Mouse (Mus musculus) left cerebral cortex, postnatal 10 days (tissue): Measurements from ENCODE around the gene Lamc2. TPM values are rescaled to one million over a fixed set of nuclear protein-coding genes. Genes with fewer than 3 reads are reported as not detected.

ENCODE experiments used
- DNase-seq, 2 experiments: peaks; one replicate each; pipeline ENCODE4 v3.0.0; 2021 to 2022; ENCODE audit warnings: low spot score in 2 of 2, mixed read lengths in 1 of 2; ENCODE audit errors: extremely low spot score in 1 of 2
- intact Hi-C: fragments of 180-260 bp; cut with DNase I; formaldehyde crosslinking; loops from one replicate; pipeline ENCODE4 v1.15.1; 2025
- total RNA-seq, 2 experiments: library from RNA; stranded (reverse); gene quantifications; 2 replicates each; pipeline ENCODE4 v1.2.3; 2021

The Lamc2 gene
- total RNA-seq, 2 experiments from 2014 or later = 4.5 to 5.4 TPM

DNA sequence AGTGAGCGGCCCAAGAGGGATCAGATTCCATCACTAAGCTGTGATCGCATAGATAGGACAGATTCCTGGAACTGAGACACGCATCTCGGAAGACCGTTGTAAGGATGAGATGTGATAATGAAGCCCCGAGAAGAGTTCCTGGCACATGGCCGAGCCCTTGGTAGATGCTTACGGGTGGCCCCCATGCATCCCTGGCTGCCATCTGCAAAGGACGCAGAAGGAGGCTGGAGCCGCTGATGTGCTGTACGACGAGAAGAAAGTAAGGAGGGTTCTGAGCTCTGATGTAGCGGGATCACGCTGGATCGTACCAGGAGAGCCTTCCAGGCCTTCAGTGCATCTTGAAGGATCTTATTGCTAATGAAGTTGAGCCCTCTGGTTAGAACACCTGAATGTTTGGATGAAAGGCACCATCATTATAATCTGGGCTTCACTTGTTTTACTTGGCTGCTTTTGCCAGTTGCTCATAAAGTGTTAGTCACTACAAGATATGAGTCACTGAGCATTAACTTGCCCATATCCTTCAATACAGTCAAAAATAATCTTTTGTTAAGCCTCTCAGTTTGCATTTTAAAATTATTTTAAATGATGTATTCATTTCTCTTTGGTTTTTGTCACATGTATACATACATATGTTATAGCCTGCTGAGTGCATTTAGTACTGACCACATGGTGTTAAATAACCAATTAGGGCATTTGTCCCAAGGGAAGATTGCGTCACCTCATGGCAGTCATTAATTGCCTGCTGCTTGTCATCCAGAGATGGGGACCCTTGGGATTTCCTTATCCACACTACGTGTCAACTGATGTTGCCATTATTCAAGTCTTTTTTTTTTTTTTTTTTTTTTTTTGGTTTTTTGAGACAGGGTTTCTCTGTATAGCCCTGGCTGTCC is 83.7 kb downstream of the Lamc2 start:
- DNase-seq = no peak
- intact Hi-C loops = loop anchor here (5.0 to 10.0 kb wide), 2 partner anchors 122 to 285 kb away; no protein-coding TSS in a partner anchor

DNA sequence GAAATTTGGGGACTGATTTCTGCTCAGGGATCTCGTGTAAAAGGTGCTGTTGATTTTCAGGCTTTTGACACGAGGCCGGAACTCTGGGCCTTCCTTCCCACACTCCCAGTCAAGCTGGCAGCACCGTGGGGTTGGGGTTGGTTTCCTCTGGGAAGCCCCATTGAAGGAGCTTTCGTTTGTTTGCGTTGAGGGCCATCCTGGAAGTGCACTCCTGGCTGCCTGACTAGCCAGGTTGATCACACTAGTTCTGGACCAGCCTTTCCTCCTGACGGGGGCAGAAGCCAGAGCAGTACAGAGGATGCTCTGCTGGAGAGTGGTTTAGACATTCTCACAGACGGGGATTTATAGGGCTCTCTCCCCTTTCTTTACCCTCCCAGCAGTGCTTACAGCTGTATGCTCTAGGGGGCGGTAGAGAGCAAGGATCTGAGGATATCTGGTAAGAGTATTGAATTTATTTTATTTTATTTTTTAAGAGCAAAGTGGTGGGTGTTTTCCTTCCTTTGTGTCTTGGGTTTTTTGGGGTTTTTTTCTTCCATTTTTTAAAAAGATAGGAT is 84.8 kb downstream of the Lamc2 start:
- intact Hi-C loops = loop anchor here (5.0 to 10.0 kb wide), 2 partner anchors 123 to 286 kb away; no protein-coding TSS in a partner anchor
- peak in 1 of 2 experiments; percentile 51 for DNase-seq

DNA sequence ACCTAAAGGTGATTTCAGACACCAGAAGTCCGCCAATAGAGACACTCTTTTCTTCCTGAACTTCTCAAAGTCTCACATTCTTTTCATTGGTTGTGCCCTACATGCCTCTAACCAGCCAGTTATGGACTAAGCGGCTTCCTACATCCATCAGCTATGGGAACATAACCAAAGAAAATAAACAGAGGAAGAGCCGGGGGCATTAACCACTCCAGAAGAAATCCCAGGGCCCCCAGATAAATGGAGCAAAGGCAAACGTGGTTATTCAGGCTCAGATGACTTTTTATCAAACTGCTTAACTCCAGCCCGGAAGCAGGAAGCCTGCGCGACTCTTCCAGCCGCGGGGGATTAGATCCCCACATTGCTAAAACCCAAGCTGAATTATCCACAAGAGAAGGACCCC is 85.3 kb downstream of the Lamc2 start:
- no peak for DNase-seq
- intact Hi-C loops = loop anchor here (5.0 to 10.0 kb wide), 2 partner anchors 124 to 286 kb away; no protein-coding TSS in a partner anchor

DNA sequence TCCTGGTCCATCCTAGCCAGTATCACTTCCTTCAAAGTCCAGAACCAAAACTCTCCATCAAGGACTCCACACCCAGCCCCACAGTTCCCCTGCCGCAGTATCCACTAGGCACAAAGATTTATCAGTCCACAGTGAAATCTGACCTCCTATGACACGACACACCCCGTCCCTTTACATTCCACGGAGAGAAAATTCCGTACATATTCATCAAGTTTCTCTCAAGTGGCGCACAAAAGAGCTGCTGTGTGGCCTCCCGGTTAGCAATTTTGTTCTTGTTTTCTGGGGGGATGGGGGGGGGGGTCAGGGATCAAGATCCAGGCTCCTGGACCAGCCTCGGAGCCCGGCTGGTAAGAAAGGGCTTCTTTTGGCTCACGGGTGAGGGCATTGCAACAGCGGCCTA is 87.7 kb downstream of the Lamc2 start:
- DNase-seq = no peak
- intact Hi-C loops = no loop called here

DNA sequence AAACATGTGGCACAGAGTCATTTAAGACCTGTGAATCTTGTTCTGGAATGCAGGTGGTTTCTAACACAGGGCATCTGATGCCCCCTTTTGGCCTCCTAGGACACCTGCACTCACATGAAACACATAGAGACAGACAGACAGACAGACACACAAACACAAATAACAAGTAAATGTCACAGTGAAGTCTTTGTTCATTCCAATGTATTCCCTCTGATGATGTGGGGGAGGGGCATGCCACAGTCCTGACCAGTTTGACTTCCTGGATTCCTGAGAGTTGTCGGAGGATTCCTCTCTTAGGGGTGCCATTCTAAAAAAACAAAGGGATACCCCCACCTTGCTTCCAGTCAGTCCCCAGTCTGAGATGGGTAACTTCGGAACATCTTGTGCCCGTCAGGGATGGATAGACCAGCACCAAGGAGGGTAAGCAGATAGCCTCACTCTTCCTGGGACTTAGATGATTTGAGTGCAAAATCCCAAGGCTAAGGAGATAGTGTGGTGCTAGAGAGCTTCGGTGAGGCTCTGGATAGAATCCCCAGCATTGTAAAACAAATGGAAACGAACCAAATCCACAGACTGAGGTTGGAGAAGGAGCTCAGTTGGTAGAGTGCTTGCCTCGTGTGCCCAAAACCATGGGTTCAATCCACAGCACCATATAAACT is 89.1 kb downstream of the Lamc2 start:
- intact Hi-C loops = no loop called here
- no peak for DNase-seq

DNA sequence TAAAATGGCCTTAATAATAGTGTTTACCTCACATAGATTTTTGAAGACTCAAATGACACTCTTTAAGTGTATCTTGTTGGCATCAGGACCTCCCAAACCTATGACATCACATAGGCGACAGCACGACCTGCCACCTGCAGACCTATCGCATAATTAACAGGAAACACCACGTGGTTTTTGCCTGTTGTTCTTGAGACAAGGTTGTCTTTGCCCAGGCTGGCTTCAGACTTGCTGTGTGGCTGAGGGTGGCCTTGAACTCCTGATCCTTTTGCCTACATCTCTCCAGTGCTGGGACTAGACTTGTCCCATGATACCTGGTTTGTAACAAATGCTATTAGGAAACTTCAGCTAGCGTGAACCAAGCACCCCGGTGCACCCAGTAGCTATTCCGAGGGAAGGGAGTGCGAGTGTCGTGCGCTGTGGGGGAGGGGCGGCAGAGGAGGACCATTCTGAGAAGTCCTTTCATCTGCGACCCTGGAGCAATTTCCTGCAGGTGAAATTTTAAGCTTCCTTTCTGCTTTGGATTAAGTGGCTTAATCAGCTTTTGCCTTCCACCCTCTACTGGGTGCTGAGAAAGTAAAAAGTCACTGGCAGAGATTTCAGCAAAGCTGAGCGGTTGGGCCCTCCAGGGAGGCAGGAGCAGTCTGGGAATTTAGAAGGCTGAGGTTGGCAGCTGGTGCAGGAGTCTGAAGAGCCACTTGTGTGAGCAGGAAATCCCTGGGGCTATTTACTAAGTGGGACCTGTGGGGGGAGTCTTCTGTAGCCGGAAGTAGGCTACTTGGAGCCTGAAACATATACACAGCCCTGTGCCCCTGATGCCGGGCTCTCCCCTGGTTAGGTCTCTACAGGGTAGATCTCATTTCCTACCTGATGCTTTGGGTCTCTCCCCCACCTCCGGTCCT is 90.2 kb downstream of the Lamc2 start:
- DNase-seq = no peak
- intact Hi-C loops = no loop called here

DNA sequence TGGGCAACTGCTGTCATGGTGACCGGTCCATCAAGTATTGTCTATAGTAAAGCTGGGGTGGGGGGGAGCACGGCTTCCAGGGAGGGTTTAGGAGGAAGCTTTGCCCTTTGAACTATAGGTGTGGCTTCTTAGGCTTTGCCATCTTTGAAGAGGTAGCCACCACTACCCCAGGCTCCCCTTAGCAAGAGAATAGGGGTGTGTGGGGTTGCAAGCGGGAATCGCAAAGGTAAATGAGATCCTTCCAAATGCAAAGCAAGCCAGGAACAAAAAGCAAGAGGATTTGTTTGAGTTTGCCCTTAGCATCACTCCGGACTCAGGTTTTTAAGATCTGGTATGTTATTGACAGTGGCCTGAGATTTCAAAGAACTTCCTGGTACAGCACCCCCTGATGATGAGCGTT is 90.9 kb downstream of the Lamc2 start:
- no peak for DNase-seq
- intact Hi-C loops = no loop called here

DNA sequence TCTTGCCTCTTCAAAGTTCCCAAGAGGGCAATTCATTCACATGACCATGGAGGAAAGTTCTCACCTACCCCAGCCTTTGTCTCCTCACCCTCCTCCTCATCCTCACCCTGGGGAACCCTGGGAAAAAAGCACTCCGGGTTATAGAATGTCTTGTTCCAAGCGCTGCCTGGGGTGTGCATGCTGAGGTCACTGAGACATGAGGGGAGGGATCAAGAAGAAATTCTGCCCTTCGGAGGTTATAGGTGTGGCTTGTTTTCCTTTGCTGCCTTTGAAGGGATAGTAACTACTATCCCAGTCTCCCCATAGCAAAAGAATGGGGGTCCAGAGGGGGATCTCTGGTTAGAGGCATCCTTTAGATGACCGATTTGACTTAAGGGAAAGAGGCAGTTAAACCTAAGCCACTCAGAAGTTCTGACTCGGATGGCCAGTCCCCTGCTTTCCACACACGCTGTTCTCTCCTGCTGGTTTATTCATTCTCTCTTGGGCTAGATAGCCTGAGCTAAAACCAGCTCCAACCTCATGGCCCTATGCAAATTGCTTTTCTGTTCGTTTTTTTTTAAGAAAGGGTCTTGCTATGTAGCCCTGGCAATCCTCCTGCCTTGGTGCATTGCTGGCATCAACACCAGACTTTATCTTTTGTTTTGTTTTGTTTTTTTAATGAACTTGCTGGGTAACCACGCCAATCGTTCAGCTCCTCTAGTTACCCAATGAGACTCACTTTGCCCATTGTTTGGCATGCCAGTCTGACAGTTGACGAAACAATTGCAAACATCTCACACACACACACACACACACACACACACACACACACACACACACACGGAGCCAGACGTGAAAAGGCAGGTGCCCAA is 91.8 kb downstream of the Lamc2 start:
- DNase-seq = no peak

DNA sequence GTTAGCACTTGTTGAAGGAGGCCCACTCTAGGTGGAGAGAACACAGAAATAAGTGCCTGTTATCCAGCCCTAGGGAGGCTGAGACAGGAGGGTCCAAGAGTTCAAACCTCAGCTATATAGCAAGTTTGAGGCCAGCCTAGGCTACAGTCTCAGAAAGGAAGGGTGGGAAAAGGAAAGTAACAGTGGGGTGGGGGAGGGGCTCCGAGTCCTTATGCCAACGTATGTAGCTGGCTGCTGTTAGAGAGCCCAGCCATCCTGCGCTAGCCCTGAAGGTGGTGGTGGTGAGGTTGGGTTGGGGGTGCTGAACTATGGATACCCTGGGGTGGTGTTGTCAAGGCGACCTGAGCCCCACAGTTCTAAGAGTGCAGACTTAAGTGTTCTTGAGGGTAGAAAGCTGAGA is 92.7 kb downstream of the Lamc2 start:
- DNase-seq = no peak
- intact Hi-C loops = loop anchor here (5.0 kb wide), 1 partner anchor 191 kb away; the partner anchor contains the start of gene Smg7

More for the DNA sequence above, 91.8 kb downstream of the Lamc2 start:
- intact Hi-C loops = loop anchor here (5.0 kb wide), 1 partner anchor 192 kb away; the partner anchor contains the start of gene Smg7

DNA sequence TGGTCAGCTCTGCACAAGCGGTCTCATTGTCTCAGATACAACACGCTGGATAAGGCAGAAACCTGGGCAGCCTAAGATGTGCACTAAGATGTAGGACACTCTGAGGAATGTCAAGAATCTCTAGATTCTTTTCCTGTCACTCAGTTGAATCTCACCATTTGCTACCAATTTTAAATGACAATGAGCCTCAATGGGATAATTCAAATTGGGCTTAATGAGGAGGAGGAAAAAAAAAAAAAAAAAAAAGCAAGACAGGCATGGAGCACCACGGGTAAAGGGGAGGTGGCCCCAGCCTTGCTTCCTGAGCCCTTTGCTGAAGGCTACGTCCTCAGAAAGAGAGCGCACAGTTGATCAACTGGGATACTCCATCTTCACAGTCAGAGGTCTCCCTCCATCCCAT is 93.1 kb downstream of the Lamc2 start:
- intact Hi-C loops = loop anchor here (5.0 kb wide), 1 partner anchor 191 kb away; the partner anchor contains the start of gene Smg7
- DNase-seq = no peak

DNA sequence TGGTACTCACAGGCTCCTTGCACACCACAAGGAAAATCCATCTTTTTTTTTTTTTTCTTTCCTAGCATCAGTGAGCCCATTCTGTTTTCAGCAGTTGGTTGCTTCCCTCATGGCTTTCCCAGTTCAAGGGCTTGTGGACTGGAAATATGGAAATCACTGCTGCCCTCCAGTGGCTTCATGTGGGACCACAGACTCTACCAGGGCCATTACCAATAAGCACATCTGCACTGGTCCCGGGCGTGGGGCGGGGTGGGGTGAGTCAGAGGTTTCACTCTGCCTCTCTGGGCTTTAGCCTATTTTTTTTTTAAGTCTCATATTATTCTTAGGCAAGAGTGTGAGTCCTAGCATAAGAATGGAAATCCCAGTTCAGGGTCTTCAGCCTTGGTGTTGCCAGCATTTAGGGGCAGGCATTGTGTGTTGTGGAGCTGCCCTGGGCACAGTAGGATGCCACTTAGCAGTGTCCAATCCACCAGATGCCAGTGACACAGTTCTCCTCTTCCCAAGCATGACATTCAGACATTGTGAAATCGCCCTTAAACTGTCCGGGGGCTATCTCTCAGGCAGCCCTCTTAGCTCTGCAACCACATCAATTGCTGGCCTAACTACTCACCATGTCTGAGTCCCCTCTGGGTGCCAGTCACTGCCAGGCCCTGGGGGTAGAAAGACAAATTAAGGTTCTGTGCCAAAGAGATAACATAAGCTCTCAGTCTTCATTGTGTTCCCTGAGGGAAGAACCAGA is 93.8 kb downstream of the Lamc2 start:
- intact Hi-C loops = loop anchor here (5.0 kb wide), 1 partner anchor 190 kb away; the partner anchor contains the start of gene Smg7
- DNase-seq = peak; percentile 70 to 79

DNA sequence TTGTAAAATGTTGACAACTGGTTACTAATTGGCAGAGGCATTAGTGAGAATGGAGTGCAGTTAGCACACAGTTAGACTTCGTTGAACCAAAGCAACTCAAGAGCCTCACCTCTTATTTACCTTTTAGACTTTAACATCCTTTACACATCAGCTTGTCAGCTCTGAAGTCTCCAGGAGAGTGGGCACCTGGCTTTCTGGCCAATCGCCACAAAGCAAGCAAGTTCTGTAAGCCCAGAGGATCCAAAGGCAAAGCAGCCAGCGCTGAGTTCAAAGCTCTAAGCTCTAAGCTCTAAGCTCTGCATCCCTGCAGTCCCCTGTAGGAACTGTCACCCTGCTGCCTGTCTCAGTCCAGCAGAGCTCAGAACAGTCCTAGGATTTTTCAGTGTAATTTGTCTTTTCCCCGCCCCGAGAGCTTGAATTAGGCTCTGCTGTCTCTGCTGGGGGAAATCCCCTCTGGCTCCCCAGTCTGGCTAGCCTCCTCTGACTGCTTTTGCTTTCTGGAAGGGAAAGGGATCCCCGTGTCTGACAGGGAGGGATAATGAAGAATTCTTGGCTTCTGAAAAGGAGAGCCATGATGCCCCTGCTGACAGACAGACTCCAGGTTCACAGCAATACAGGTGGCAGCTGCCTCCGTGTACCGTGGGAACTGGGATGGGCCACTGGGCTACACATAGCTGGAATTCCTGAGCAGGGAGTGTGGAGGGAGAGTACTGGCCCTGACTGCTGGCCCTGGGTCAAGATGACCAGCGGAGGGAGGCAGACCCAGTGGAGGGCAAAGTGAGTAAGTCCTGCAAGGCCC is 94.6 kb downstream of the Lamc2 start:
- intact Hi-C loops = loop anchor here (5.0 kb wide), 1 partner anchor 189 kb away; the partner anchor contains the start of gene Smg7
- DNase-seq = peak in 1 of 2 experiments; percentile 64

DNA sequence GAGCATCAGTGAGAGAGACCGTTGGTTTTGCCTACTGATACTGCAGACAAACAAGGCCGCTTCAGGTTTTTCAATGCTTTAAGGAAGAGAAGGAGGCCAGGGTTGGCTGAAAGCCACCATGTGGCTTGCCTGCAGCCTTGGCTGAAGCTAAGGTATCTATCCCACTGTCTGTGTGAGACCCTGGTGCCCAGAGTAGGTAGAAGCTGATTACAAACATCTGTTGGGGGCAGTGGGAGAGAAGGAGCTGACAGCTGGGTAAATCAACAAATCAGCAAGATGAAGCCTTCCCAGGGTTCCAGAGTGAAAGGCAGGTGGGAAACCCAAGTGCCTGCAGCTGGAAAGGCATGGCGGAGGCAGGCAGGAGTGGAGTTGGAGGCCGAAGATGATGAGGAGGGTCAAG is 95.4 kb downstream of the Lamc2 start:
- intact Hi-C loops = loop anchor here (5.0 kb wide), 1 partner anchor 189 kb away; the partner anchor contains the start of gene Smg7
- DNase-seq = no peak

DNA sequence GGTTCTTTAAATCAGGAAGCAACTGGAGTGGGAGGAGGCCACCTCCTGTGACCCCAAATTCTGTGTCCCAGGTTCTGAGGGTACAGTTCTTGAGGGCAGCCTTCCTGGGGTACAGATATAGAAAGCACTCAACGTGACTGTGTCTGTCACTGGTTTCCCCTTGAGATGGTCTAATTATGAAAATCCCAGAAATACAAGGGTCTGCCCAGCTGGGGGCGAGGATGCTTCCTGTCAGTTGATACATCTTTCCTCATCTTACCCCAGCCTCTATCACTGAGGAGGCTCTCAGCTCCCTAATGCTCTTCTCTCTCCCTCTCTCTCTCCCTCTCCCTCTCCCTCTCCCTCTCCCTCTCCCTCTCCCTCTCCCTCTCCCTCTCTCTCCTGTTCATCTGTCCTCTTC is 96.2 kb downstream of the Lamc2 start:
- DNase-seq = no peak
- intact Hi-C loops = loop anchor here (5.0 kb wide), 1 partner anchor 188 kb away; the partner anchor contains the start of gene Smg7

DNA sequence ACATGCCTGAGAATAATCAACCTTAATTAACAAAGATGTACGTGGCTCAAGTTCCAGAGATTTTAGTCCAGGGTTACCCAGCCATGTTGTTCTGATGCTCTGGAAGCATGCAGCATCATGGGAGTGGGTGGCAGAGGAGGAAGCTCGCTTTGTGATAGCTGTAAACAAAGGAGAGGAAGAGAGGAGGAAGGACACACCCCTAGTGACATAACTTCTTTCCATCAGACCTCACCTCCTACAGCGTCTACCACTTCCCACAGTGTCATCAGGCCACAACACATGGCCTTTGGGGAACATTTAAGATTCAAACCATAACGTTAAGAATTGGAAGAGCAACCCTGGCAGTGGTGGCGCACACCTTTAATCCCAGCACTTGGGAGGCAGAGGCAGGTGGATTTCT is 98.5 kb downstream of the Lamc2 start:
- DNase-seq = no peak
- intact Hi-C loops = no loop called here

DNA sequence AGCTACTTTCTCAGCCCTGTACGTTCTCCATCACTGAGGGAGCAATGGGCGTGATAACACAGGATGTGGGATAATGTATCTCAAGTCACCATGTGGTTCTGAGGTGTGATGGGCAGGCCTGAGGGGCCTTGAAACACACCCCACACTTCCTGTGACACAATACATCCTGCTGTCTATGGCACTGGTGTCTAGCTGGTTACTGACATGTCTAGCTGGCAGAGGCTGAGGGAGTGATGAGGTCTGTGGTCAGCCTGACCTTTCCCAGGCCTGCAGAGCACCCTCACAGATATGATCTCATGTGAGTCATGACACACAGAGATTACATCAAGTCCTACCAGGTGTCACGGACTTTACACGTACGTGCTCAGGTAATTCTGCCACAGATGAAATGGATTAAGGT is 101.0 kb downstream of the Lamc2 start:
- DNase-seq = no peak
- intact Hi-C loops = no loop called here
